Mouse (Mus musculus) CH12F3 (cell line): Measurements from ENCODE around the gene Qrich2.
"Not testable (repeated sequence)": the region's sequence is repeated elsewhere in the genome, so short reads cannot be mapped to it uniquely, and the experiment has no call there.

Experiments
- in situ Hi-C: fragments of 300-500 bp; cut with MboI; formaldehyde crosslinking; loops from 2 replicates; pipeline ENCODE4 v1.14.3; 2020; ENCODE audit warnings: low sequenced_read_pairs

Gene Qrich2

DNA sequence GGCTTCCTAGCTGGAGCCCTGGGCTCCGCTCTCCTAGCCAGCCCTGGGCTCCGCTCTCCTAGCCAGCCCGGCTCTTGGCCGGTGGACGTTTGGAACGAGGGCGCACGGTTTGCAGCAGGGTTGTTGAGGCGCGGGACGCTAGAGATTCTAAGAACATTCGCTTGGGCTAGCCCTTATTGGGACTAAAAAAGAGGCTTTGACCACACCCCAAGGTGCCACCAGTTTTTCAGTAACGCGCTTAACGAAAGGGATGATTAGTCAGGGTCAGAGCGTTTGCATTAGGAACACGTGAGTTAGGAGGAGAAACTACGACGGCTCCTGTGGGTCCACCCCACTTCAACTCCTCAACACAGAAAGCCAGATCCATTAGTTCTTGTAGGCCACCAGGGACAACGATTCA lies at the start of gene Qrich2:
Qrich2 (minus strand) TSS at position 101 of the 400 bp plus-strand sequence.
- in situ Hi-C loops: no loop called here

DNA sequence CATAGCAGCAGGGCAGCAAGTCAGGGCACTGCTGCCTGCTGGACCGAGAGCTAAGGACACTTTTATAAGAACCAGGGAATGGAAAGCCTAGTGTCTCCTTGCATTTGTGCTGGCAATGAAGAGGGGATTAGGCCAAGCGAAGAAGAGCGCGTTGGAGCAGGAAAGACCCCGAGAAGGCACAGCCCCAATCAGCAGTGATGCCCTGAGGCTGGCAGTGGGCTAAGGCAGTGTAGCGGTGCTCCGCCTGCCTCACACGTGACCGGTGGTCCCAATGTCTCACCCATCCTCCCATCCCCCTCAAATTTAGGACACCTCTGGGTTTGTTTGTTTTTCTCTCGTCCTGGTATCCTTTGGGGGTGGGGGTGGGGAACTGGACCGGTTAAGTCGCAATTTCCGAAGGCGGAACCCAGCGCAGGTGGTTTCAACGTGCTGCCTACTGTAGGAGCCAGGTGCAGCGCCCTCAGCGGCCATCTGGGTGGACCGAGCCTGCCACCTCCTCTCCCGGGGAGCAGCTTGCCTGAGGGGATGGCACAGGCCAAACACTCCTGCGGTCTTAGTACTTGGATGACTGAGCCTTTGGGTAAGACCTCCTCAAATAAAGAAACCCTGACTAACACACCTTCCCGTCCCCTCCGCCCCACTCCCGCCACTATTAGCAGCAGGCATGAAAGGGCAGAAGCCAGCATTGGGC lies 49.4 kb upstream of the Qrich2 start:
- in situ Hi-C loops: no loop called here

DNA sequence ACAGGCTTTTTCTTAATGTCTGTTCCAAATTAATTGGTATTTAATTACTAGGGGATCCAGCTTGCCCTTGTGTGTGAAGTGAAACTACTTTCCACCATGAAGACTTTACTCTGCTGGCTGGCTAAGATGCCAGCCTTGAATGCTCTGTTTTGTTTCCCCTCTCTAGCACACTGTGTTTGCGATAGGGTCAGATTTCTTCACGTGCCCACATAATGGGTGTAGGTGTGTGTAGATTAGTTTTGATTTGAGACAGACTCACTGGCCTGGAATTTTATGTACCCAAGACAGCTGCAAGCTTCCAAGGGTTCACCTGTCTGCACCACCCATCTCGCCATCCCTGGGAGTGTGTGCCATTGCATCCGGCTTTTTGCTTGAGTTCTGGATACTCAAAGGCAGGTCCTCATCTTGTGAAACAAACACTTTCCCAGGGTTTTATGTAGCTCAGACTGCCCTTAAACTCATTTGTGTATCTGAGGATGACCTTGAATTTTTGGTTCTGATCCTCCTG lies 47.5 kb upstream of the Qrich2 start:
- in situ Hi-C loops: no loop called here

DNA sequence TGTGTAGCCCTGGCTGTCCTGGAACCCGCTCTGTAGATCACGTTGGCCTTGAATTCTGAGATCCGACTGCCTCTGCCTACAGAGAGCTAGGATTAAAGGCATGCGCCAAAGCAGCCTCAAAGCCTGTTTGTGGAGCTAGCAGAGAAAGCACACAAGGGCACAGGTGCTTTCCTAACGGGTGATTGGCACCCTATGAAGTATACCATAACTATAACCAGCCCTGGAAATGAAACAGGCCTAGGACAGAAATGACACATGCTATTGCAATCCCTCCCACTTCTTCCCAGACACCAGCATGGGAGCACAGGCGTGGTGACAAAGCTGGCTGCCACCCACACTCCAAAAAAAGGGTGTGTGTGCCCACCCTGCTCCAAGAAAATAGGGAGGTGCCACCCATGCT lies 46.9 kb upstream of the Qrich2 start:
- in situ Hi-C loops: no loop called here

DNA sequence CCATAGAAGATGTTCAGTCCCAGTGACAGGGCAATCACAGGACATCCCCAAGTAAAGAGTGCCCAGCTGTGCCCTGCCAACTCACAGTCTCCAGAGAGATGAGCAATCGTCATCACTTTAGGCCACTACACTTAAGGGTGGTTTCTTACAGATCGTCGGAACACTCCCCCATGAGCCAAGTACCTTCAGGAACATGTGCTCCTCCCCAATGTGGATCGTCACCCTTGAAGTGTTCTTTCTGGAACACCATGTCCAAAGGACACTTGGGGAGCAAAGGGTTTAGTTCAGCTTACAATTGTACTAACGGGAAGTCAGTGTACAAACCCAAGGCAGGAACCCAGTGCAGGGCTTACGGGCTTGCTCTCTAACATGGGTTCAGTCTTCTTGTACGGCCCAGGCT lies 46.1 kb upstream of the Qrich2 start:
- in situ Hi-C loops: no loop called here

DNA sequence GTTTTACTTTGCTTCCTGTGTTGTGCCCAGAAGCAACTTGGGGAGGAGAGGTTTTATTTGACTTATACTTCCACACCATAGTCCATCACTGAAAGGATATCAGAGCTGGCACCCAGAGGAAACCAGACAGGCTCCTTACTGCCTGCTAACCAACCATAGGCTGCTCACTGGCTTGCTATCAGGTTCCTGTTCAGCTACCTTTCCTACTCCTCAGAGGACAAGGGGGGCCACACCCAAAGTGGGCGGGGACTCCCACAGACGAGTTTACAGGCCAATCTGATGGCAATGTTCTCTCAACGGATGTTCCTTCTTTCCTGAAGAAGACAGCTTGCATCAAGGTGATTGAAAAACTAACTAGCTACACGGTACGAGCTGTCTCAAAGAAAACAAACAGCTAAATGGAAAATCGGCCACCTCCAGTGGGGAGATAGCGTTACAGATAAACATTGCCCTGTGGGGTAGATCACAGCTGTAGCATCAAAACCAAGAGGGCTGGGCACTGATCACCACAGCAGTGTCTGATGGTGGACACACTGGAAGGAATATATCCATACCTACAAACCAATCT lies 45.3 kb upstream of the Qrich2 start:
- in situ Hi-C loops: no loop called here

DNA sequence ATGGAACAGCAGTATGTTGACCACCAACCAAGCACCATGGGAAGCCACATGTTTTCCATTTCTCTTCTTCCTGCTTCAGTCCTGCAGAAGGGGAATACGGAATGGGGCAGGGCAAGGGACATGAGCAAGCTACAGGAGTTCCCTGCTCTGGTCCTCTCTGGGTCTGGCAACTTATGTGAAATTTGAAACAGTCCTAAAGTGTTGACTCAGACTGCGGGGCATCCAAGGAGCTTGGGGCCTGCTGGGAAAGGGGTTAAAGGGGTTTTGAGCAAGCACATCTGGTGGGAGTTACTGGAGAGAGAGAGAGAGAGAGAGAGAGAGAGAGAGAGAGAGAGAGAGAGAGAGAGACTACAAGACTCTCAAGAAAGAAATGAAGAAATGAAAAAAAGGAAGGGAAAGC lies 42.6 kb upstream of the Qrich2 start:
- in situ Hi-C loops: no loop called here

DNA sequence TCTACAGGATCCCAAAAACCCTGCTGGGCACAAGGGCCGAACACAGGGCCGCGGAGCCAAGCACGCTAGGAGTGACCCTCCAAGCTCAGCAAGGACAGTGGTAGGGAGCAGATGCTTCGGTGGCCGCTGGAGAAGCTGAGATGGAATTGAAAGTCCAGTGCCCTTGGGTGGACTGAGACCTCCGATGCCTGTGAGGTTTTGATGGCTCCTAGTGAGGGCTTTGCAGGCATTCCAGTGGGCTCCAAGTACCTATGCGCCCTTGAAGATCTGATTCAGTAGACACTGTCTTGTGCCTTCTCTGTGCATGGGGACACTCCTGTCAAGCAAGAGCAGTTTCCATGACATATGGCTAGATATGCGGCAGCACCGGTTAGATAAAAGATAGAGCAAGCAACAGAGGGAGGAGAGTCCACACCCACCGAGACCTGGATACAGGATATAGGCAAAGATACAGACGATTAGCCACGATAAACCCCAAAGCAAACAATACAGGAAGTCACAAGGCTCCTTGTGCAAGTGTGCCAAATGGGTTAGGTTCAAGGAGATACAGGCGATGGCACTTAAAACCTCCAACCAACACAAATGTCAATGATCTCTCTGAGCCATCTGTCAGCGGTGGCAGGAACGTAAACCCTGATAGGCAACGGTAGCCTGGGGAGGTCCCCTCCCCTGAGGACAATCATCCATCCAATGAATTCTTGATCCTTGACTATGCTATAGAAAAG lies 40.3 kb upstream of the Qrich2 start:
- in situ Hi-C loops: no loop called here

DNA sequence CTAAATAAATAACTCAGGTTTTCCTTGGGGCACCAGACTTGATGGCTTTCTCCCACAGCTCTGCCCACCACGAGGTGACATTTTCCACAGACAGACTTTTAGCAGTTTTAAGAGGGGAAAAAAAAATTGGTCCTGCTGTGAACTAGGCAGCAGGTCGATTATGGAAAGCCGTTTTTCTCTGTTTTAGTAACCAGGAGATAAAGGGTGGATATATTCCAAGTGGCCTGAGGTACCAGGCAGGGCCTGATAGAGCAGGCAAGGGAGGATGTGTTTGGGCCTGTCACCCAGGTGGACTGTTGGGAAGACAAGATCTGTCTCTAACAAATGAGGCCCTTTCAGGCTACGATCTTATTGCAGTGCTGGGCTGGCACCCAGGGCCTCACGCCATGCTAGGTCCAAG lies 39.5 kb upstream of the Qrich2 start:
- in situ Hi-C loops: no loop called here

DNA sequence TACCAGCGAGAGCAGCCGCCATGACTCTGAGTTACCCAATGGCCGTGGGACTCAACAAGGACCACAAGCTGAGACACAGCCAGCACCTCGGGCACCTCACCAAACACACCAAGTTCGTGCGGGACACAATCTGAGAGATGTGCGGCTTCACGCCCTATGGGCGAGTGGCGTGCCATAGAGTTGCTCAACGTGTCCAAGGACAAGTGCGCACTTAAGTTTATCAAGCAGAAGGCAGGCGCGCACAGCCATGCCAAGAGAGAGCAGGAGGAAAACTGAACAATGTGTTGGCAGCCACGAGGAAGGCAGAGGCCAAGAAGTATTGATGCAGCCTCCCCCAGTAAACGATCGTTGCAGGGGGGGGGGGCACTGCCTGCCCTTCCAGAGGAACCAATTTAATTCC lies 38.5 kb upstream of the Qrich2 start:
- in situ Hi-C loops: no loop called here

DNA sequence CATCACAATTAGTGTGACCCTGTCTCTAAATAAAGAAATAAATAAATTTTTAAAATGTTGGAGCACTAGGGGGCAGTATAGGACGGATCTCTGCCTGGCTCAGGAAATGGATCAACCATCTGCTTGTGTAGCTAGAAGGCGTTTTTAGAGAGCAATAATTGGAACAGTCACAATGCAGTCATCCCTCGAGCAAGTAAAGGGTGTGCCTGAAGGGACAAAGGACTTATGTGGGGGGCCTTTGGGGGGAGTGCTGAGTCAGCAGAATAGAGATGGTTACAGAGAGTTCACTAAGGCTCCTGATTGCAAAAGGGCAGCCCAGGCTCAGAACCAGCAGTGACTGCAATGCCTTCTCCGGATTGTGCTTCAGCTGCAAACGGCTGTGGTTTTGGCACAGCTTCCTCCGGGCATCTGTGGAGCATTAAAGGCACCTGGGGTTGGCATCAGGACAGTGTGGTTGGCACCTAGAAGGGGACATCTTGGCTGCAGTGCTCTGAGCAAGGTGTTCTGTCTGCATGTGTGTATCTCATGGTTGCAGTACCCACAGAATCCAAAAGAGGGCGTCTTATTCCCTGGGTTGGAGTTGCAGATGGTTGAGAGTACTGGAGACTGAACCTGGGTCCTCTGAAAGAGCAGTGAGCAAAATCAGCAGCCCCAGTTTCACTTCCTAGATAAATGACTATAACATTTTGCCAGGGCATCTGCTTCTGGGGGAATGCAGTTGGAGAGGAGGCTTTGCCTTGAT lies 35.1 kb upstream of the Qrich2 start:
- in situ Hi-C loops: no loop called here

DNA sequence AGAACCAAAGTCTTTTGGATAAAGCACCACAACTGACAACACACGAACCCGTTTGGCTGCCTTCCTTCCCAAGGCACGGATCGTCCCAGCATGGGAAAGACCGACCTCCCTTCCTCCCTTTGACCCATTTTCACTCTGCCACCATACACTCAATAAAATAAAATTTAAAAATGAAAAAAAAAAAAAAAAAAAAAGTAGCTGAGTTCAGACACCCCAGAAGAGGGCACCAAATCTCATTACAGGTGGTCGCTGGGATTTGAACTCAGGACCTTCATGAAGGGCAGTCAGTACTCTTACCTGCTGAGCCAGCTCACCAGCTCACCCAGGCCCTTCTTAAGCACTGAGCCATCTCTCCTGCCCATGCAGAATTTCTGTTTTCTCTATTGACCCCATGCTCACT lies 33.0 kb upstream of the Qrich2 start:
- in situ Hi-C loops: no loop called here

DNA sequence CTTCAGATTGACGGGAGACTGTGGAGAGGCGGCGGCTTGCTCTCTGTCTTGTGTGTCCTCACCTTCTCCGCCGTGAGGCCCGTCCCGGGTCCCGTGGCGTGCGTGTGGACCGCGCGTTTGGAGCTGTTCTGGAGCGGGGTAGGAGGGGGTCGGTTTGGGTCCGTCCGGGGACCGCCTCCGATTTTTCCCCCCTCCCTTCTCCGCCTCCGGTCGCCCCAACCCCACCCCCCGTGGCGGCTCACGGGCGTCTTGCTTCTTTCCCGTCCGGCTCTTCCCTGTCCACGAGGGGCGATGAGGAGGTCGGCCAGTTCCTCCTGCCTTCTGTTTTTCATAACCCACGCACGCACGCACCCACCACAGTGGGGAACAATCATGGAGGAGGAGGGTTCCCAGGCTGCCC lies 32.6 kb upstream of the Qrich2 start:
- in situ Hi-C loops: no loop called here

DNA sequence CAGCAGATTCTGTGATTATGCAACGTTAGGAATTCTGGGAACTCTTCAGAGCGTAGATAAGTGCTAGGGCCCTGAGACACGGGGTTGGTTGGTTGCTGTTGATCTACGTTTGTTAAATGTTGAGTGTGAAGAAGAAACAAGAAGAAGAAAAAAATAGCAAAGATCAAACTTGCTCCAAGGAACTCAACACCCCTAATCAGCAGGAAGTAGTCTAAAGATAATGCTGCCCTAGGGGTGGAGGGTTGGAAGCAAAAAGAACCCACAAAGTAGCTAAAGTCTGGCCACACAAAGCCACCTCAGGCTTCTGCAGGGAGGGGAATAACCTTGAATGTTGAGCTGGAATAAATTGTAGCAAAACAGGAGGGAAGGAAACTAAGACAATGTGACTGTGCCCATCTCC lies 31.3 kb upstream of the Qrich2 start:
- in situ Hi-C loops: no loop called here

DNA sequence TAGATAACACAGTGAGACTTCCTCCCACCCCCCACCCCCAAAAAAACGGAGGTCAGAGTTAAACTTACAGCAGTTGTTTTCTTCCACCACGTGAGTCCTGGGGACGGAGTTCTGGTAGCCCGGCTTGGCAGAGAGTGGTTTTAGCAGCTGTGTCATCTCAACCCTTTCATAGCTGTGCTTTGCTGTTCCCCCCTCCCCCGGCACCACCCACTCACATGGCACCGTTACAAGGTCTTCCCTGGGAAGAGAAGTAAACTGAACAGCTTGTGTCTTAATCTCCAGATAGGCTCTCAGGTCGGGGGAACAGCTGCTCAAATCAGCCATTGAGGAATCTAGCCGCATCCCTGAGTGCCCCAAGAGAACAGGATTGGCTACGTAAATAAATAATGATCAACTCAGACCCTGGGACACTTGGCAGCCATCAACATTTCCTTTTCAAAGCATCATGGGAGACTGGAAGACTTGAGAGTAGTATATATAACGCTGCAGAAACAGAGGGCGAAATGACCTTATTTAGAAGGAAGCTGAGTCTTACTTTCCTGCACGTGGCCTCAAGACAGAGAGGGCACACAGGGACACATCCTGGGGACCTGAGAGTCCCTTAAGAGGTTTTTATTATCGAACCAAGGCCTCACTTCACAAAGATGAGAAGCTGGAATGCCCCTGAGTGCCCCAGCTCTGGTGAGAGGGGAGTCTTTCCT lies 28.6 kb upstream of the Qrich2 start:
- in situ Hi-C loops: no loop called here

DNA sequence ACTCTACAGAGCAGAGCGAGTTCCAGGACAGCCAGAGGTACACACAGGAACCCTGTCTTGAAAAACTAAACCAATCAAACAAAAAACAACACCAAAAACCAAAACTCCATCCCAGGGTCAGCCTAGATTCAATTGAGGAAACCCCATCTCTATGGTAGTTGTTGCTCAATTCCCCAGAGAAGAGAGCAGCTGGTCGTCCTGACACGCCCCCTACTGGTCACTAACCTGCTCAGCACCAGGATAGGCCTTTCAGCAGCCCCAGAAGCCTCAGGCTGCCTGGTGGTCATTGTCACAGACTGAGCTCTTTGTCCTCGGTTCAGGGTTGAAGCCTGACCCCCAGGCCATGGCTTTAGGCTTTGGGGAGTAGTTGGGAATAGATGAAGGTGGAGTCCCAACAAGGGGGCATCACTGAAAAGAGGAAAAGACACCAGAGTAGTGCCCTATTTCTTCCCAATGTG lies 27.8 kb upstream of the Qrich2 start, which contains the start of gene Prpsap1:
Prpsap1 (minus strand) TSS at position 408 of the 458 bp plus-strand sequence.
- in situ Hi-C loops: no loop called here

DNA sequence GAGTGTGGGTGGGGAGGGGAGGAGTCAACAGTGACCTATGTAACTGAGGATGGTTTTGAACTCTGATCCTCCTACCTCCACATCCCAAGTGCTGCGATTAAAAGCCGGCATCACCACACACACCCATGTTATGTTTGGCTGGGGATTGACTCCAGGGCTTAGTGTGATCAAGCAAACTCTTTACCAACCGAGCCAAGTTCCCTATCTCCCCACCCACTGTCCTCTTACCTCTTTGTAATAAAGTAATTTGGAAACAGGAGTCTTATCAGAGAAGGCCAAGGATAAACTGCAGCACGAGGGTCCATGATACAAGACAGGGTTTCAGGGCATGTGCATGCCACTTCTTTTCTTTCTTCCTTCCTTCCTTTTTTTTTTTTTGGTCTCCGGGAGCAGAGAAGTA lies 27.1 kb upstream of the Qrich2 start:
- in situ Hi-C loops: no loop called here

DNA sequence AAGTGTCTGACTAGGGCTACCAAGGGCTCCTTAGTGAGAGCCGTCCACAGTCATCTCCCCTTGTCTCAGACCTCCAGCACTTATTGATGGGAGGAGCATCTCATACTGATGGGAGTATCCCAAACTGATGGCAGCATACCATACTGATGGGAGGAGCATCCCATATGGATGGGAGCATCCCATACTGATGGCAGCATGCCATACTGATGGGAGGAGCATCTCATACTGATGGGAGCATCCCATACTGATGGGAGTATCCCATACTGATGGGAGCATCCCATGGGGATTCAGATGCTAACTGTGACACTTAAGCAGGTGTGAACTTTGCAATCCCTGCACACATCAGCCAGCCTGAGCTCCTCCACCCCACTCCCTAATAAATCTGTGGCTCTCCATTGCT lies 26.5 kb upstream of the Qrich2 start:
- in situ Hi-C loops: not testable (repeated sequence)

DNA sequence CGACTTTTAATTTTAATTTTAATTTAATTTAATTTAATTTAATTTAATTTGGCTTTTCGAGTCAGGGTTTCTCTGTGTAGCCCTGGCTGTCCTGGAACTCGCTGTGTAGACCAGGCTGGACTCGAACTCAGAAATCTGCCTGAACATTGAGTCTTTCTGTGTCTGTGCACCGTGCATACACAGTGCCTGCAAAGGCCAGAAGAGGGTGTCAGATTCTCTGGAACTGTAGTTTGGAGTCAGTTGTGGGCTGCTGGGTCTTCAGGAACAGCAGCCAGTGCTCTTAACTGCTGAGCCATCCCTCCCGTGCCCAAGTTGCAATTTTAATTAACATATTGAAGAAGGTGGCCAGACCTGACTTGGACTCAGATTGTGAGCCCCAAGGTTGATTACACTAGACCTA lies 25.3 kb upstream of the Qrich2 start:
- in situ Hi-C loops: no loop called here

DNA sequence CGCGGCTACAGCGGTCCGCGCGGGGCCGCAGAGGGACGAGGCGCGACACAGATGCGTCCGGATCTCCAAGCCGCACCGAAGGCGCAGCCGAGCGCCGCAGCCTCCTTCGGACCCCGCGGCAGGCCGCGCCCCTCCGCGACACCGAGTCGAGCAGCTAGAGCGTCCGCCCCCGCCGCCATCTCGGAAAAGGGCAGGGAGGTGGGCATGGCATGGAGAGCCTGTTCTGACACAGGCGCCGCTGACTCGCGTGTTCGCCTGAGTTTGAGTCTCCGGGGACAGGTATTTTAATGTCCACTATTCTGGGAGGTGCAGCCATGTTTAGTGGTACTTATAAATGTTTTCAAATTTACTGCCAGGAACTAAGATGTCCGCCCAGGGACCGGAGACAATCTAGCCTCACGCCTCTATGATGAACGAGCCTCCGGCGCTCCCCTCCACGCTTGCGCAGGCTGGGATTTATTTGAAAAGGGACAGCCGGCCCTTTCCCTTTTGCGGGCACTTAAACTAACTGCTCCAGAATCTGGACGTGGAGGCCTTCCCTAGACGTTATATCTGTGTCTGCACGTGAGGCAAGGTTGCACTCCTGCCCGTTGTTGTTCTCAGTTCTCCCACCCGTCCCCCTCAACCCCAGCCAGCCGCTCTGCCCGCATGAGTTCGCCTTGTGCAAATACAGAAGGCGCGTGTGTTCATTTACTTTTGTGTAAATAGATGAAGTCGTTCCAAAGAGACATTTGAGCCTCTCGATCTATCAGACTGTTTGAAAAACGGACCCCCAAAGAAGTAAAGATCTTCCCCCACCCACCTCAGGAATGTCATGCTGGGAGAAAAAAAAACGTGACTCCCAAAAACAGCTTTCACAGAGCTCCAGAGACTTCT lies 24.4 kb upstream of the Qrich2 start:
- in situ Hi-C loops: no loop called here
